Mouse (Mus musculus) lung, postnatal 0 days (tissue): ENCODE data around the gene Comt. TPM values are rescaled to one million over a fixed set of nuclear protein-coding genes. Genes with fewer than 3 reads are reported as not detected.

Source experiments
- ATAC-seq: fragments of 200-750 bp; cut with Nextera tagmentation; 2 replicates; pipeline ENCODE4 v1.8.0; 2017; ENCODE audit warnings: moderate library complexity
- DNase-seq: peaks from one replicate; pipeline ENCODE4 v3.0.0-alpha.2; 2016; ENCODE audit warnings: low spot score
- H3K27ac ChIP-seq: fragments of 300-500 bp; sonication (generic); 2 replicates; pipeline ENCODE4 v1.5.1; 2014; ENCODE audit warnings: antibody characterized with exemption, mild to moderate bottlenecking, low read length, mixed read lengths
- H3K27me3 ChIP-seq: fragments of 300-500 bp; sonication (generic); replicated peaks from 2 replicates; pipeline ENCODE4 v1.6.1; 2014; ENCODE audit warnings: low read length, mixed read lengths; ENCODE audit not compliant: insufficient read depth
- H3K36me3 ChIP-seq: fragments of 300-500 bp; sonication (generic); 2 replicates; pipeline ENCODE4 v1.6.1; 2014; ENCODE audit warnings: low read length, mixed read lengths; ENCODE audit not compliant: insufficient read depth
- H3K4me1 ChIP-seq: fragments of 300-500 bp; sonication (generic); 2 replicates; pipeline ENCODE4 v1.6.1; 2014; ENCODE audit warnings: antibody characterized with exemption, low read depth, low read length, mixed read lengths; ENCODE audit not compliant: insufficient read depth
- H3K4me2 ChIP-seq: fragments of 300-500 bp; sonication (generic); replicated peaks from 2 replicates; pipeline ENCODE4 v1.6.1; 2014; ENCODE audit warnings: low read depth, mild to moderate bottlenecking, low read length, moderate library complexity, mixed read lengths
- H3K4me3 ChIP-seq: fragments of 300-500 bp; sonication (generic); 2 replicates; pipeline ENCODE4 v1.5.1; 2014; ENCODE audit warnings: low read depth, low read length
- H3K9ac ChIP-seq: fragments of 300-500 bp; sonication (generic); replicated peaks from 2 replicates; pipeline ENCODE4 v1.6.1; 2014; ENCODE audit warnings: low read depth, mild to moderate bottlenecking
- H3K9me3 ChIP-seq: fragments of 300-500 bp; sonication (generic); 2 replicates; pipeline ENCODE4 v1.6.1; 2016; ENCODE audit warnings: low read length, mixed read lengths
- CTCF ChIP-seq: IDR thresholded peaks from 2 replicates; pipeline ENCODE4 v1.5.1; 2016; ENCODE audit warnings: antibody characterized with exemption, mild to moderate bottlenecking
- EP300 ChIP-seq: IDR thresholded peaks from 2 replicates; pipeline ENCODE4 v1.6.1; 2016; ENCODE audit warnings: antibody characterized with exemption, mild to moderate bottlenecking, control low read depth
- WGBS: fragments of 180-500 bp; shearing (Covaris S2); extraction: QIAGEN DNeasy Blood & Tissue Kit; methylation state at CpG from one replicate; pipeline ENCODE4 v1.1.7; 2014; 5-methylcytosine and 5-hydroxymethylcytosine counted together
- polyA plus RNA-seq: library from polyadenylated mRNA; unstranded; fragments of >200 nt; fragmentation: Nextera tagmentation; extraction: Ambion mirVana; gene quantifications from 2 replicates; pipeline ENCODE4 v1.2.1, GENCODE M21; 2015

Gene Comt
- polyA plus RNA-seq, 1 experiment from 2014 or later: 109 TPM

DNA sequence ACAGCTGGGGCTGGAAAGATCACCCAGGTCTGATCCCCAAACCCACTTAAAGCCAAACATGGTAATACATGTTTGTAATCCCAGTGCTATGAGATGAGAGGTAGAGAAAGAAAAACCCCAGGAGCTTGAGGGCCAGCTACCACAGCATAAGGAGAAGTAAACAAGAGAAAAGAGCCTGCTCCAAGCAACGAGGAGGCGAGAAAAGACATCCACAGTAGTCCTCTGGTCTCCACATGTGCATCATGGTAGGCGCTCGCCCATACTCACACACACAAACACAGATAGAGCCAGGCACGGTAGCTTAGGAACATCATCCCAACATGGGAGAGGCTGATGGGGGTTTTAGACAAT lies 2.8 kb downstream of the Comt start:
- peaks cover 23% of the 10 kb centered on the region for H3K4me1 ChIP-seq
- WGBS: 57% methylated on average over 5 of the region's 5 CpGs
- ATAC-seq (no peak), DNase-seq (no peak)
- peak overlapping the region; percentile 39; the same call in 1 of the 2 replicates for H3K27ac ChIP-seq
- H3K9ac ChIP-seq: no peak overlapping the region
- H3K36me3 ChIP-seq: no peaks in the 10 kb centered on the region
- TF ChIP-seq EP300 (no peak), CTCF (no peak)
- no peaks in the 10 kb centered on the region for H3K9me3 ChIP-seq
- H3K4me3 ChIP-seq: no peak overlapping the region
- H3K27me3 ChIP-seq: no peaks in the 10 kb centered on the region
- H3K4me2 ChIP-seq: no peak overlapping the region

DNA sequence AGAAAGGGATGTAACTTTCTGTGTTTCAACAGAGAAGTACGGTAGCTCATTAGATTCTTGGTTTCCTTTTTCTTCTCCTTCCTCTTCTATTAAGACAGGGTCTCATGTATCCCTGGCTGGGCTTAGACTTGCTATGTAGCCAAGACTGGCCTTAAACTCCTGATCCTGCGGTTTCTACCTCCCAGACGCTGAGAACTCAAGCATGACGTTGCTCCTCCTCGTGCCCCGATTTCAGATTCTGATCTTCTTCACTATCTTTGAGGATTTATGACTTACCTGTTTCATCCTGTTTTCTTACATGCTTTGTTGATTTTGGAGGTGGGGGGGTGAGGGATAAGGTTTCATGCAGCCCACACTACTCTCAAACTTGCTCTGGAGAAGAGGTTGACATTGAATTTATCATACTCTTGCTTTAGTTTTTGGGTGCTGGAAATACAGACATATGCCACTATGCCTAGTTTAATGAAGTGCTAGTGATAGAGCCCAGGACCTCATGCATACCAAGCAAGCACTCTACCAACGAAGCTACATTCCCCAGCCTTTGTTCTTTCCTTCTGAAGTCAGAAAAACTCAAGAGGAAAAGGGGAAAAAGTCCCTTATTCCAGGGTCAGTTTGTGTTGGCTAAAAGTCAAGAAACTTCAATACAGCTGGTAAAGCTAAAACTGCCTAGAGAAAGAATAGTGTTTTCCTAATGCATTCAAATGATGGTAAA lies 3.3 kb downstream of the Comt start:
- TF ChIP-seq EP300: peak; percentile 40; the same call in 1 of the 2 replicates
- no peak for TF ChIP-seq CTCF
- DNase-seq (peak; percentile 63), ATAC-seq (0 out of 2 replicates have a peak, but pooled peaks have one; percentile 16)
- WGBS: 67% methylated on average over 7 of the region's 7 CpGs
- no peaks in the 10 kb centered on the region for H3K27me3 ChIP-seq
- H3K9me3 ChIP-seq: no peaks in the 10 kb centered on the region
- peak overlapping the region; percentile 39; the same call in 1 of the 2 replicates for H3K27ac ChIP-seq
- H3K9ac ChIP-seq: no peak overlapping the region
- H3K4me2 ChIP-seq: no peak overlapping the region
- no peak overlapping the region for H3K4me3 ChIP-seq
- peaks cover 23% of the 10 kb centered on the region for H3K4me1 ChIP-seq
- H3K36me3 ChIP-seq: no peaks in the 10 kb centered on the region

DNA sequence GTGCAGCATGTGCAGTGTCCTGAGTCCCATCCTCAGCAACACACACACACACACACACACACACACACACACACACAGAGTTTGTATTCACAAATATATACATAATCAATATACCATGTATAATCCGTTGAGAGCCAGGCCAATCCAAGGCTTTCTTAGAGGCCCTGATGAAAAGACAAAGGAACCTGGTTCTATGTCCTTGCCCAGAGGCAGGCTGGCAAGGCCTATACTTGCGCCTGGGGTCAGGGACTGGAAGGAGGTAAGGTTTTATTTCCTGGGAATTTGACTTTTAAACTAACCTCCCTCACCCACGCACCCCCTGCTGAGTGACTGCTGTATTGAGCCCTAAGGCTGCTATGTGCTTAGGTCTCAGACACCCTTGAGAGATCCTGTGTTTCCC lies 6.1 kb downstream of the Comt start:
- DNase-seq: no peak
- Histone ChIP-seq H3K4me3 (no peak overlapping the region), H3K36me3 (no peaks in the 10 kb centered on the region), H3K27ac (no peak overlapping the region), H3K4me1 (peaks cover 13% of the 10 kb centered on the region; the same call in 1 of the 2 replicates), H3K9me3 (no peaks in the 10 kb centered on the region), H3K9ac (no peak overlapping the region), H3K27me3 (no peaks in the 10 kb centered on the region), H3K4me2 (no peak overlapping the region)
- TF ChIP-seq EP300: no peak
- no peak for TF ChIP-seq CTCF
- no peak for ATAC-seq
- 82% methylated on average over 3 of the region's 3 CpGs for whole genome bisulfite sequencing

DNA sequence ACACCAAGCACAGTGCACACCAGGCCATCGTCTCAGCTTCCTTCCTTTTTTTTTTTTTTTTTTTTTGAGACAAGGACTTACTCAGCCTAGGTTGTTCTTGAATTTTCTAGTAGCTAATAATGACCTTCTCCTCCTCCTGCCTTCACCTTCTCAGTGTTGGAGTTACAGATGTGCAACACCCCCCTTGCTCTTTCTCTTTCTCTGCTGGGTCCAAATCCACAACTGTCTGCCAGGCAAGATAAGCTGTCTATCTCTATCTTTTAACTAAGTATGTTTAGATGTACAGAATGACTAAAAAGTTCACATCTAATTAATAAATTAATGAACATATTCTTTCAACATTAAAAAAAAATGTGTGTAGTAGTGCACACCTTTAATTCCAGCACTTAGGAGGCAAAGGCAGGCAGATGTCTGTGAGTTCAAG lies 7.0 kb downstream of the Comt start:
- DNase-seq: no peak
- WGBS: 60% methylated on average over 1 of the region's 1 CpGs
- Histone ChIP-seq H3K27me3 (no peaks in the 10 kb centered on the region), H3K36me3 (0 out of 2 replicates have a peak, but pooled peaks cover 2% of the 10 kb centered on the region), H3K4me2 (no peak overlapping the region), H3K9me3 (no peaks in the 10 kb centered on the region), H3K9ac (no peak overlapping the region), H3K4me3 (no peak overlapping the region), H3K27ac (no peak overlapping the region), H3K4me1 (peaks cover 11% of the 10 kb centered on the region; the same call in 1 of the 2 replicates)
- no peak for TF ChIP-seq CTCF
- TF ChIP-seq EP300: no peak
- no peak for ATAC-seq

DNA sequence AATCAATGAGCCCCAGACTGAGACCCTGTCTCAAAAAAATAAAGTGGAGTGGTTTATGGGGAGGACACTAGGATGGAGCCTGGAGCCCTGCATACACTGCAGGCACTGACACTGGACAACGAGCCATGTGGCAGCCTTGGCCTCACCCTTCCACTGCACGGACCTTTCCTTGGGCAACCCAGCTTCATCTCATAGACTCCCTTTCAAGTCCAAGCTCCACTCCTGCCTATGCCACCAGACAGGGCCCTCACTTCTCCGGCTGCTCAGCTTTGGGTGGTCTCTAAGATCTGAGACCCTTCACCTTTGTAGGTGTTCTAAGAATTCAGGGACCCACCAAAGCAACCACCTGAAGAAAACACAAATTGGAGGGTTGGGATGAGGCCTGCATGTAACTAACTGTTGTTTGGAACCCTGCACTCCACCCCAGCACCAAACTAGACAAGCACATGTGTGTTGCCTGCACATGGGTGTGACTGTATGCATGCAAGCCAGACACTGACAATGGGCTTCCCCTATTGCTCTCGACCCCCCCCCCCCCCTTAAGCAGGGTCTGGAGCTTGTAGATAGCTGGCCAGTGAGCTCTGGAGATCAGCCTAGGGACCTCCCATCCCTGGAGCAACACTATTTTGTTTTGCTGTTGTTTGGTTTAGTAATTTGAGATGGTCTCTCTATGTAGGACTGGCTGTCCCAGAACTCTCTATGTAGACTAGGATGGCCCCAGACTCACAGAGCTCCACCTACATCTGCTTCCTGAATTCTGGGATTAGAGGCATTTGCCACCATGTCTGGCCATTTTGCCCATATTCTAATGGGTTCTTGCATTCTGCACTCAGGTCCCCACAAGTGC lies 7.7 kb downstream of the Comt start:
- 100% methylated on average over 3 of the region's 4 CpGs for WGBS
- no peak overlapping the region for H3K4me2 ChIP-seq
- DNase-seq: no peak
- H3K9me3 ChIP-seq: no peaks in the 10 kb centered on the region
- H3K9ac ChIP-seq: no peak overlapping the region
- TF ChIP-seq CTCF: no peak
- no peak for TF ChIP-seq EP300
- H3K4me1 ChIP-seq: peaks cover 5% of the 10 kb centered on the region; the same call in 1 of the 2 replicates
- no peak overlapping the region for H3K4me3 ChIP-seq
- H3K27ac ChIP-seq: no peak overlapping the region
- ATAC-seq: no peak
- H3K36me3 ChIP-seq: 0 out of 2 replicates have a peak, but pooled peaks cover 3% of the 10 kb centered on the region
- no peaks in the 10 kb centered on the region for H3K27me3 ChIP-seq

DNA sequence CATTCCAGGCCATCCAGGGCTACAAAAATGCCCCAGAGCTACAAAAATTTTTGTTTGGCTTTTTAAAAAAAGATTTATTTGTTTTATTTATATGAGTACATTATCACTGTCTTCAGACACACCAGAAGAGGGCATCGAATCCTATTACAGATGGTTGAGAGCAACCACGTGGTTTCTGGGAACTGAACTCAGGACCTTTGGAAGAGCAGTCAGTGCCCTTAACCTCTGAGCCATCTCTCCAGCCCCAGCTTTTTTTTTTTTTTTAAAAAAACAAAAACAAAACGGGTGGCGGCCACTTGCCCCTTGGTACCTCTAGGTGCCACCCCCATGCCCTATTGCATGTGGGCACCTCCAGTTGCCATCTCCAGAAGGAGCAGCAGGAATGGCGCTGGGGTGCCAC lies 9.2 kb downstream of the Comt start:
- Histone ChIP-seq H3K4me2 (no peak overlapping the region), H3K9ac (no peak overlapping the region), H3K27ac (no peak overlapping the region), H3K9me3 (no peaks in the 10 kb centered on the region), H3K4me1 (no peaks in the 10 kb centered on the region), H3K27me3 (no peaks in the 10 kb centered on the region), H3K4me3 (no peak overlapping the region), H3K36me3 (0 out of 2 replicates have a peak, but pooled peaks cover 3% of the 10 kb centered on the region)
- TF ChIP-seq CTCF (no peak), EP300 (no peak)
- ATAC-seq (no peak), DNase-seq (no peak)
- WGBS: 95% methylated on average over 5 of the region's 5 CpGs
